Mouse (Mus musculus): ENCODE results near the gene Olfr1394. TPM values are rescaled to one million over a fixed set of nuclear protein-coding genes. Genes with fewer than 3 reads are reported as not detected.
"Not testable (repeated sequence)": the region's sequence is repeated elsewhere in the genome, so short reads cannot be mapped to it uniquely, and the experiment has no call there.

Gene Olfr1394
- polyA plus RNA-seq, 1 experiment from 2014 or later = not detected

- H3K9me3 ChIP-seq; ATAC-seq (ENCODE audit: low FRiP score, low read depth); H3K4me3 ChIP-seq; H3K4me2 ChIP-seq (replicated peaks); H3K9ac ChIP-seq; H3K36me3 ChIP-seq; H3K4me1 ChIP-seq; H3K27me3 ChIP-seq; H3K27ac ChIP-seq: not testable (repeated sequence)
- 93% methylated on average over 9 of the region's 9 CpGs for WGBS
Measured at GRCm38 (mm10) chr11:49194771-49195170, 40.6 kb downstream of the Olfr1394 start.

- H3K36me3 ChIP-seq = no peaks in the 10 kb centered on the region
- no peaks in the 10 kb centered on the region for H3K4me1 ChIP-seq
- ATAC-seq (ENCODE audit: low FRiP score, low read depth) = no peak
- H3K9me3 ChIP-seq = no peaks in the 10 kb centered on the region
- H3K4me2 ChIP-seq (replicated peaks) = no peak overlapping the region
- no peak overlapping the region for H3K4me3 ChIP-seq
- 89% methylated on average over 7 of the region's 7 CpGs for WGBS
- no peaks in the 10 kb centered on the region for H3K27me3 ChIP-seq
- no peak overlapping the region for H3K27ac ChIP-seq
- H3K9ac ChIP-seq = no peak overlapping the region
Measured at GRCm38 (mm10) chr11:49195819-49196322, 41.7 kb downstream of the Olfr1394 start.

GRCm38 (mm10) chr11:49200666-49201065, 46.5 kb downstream of the Olfr1394 start:
- Histone ChIP-seq H3K27ac (no peak overlapping the region), H3K4me1 (peaks cover 13% of the 10 kb centered on the region), H3K9ac (no peak overlapping the region), H3K4me3 (no peak overlapping the region), H3K36me3 (no peaks in the 10 kb centered on the region), H3K9me3 (no peaks in the 10 kb centered on the region), H3K4me2 (replicated peaks) (no peak overlapping the region), H3K27me3 (no peaks in the 10 kb centered on the region)
- no peak for ATAC-seq (ENCODE audit: low FRiP score, low read depth)

DNA sequence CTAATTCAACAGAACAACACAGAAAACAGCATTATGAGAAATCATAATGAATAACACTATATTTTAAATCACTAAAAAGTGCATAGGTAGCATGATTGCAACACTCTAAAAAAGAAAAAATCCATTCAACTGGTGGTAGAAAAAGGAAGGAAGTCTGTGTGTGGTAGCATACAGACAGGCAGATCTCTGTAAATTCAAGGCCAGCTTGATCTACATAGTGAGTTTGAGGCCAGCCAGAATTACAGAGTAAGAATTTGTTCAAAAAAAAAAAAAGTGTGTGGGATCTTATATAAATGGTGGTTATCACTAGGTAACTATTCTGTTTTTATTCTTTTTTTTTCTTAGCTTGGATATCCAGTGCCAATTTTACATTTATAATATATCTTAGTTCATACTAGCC, 47.0 kb downstream of the Olfr1394 start:
- Histone ChIP-seq H3K27ac (no peak overlapping the region), H3K36me3 (peaks cover under 1% of the 10 kb centered on the region; the same call in 1 of the 2 replicates), H3K4me1 (peaks cover 13% of the 10 kb centered on the region), H3K27me3 (no peaks in the 10 kb centered on the region), H3K9ac (no peak overlapping the region), H3K9me3 (no peaks in the 10 kb centered on the region), H3K4me3 (no peak overlapping the region), H3K4me2 (replicated peaks) (no peak overlapping the region)
- no peak for ATAC-seq (ENCODE audit: low FRiP score, low read depth)

GRCm38 (mm10) chr11:49202071-49202470, 47.9 kb downstream of the Olfr1394 start:
- peak overlapping the region; percentile 99; the same call in 1 of the 2 replicates for H3K27ac ChIP-seq
- peak overlapping the region; percentile 86 for H3K4me3 ChIP-seq
- H3K4me2 ChIP-seq (replicated peaks) = peak overlapping the region; percentile 83
- no peak for ATAC-seq (ENCODE audit: low FRiP score, low read depth)
- peaks cover 13% of the 10 kb centered on the region for H3K4me1 ChIP-seq
- H3K27me3 ChIP-seq = no peaks in the 10 kb centered on the region
- H3K9me3 ChIP-seq = no peaks in the 10 kb centered on the region
- peak overlapping the region; percentile 94 for H3K9ac ChIP-seq
- 46% methylated on average over 2 of the region's 2 CpGs for WGBS
- H3K36me3 ChIP-seq = peaks cover 9% of the 10 kb centered on the region

GRCm38 (mm10) chr11:49202523-49203061, 48.4 kb downstream of the Olfr1394 start:
- Histone ChIP-seq H3K4me2 (replicated peaks) (peak overlapping the region; percentile 83), H3K36me3 (peaks cover 13% of the 10 kb centered on the region), H3K4me1 (peaks cover 13% of the 10 kb centered on the region), H3K4me3 (peak overlapping the region; percentile 86), H3K9ac (peak overlapping the region; percentile 94), H3K9me3 (no peaks in the 10 kb centered on the region), H3K27me3 (no peaks in the 10 kb centered on the region), H3K27ac (peak overlapping the region; percentile 99)
- WGBS = 3% methylated on average over 10 of the region's 10 CpGs
- ATAC-seq (ENCODE audit: low FRiP score, low read depth) = peak; percentile 11

DNA sequence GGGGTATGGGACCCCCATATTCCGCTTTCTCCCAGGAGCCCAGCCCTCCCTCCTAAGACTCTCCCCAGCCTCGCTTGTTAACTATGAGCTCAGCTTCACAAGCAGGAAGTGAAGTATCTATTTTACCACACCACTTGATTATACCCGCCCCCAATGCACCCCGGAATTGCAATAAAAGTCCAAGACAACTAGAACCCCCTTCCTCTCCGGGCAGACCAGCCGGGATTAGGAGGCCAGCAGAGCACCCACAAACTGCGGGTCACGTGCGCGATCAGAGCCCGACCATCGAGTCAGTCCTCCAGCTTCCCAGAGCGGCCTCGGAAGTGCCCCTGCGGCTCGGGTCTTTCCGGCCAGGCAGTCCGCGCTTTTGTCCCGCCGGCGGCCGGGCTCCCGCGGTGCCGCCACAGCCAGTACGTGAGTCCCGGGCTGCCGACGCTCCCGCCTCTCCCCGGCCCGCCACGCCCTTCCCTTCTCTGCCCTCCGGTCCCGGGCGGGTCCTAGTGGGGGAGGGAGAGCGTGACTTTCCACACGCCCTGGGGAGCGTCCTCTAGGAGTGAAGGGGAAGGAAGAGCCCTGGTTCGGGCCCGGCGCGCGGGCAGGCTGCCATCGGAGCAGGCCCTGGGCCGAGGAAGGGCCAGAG, 49.1 kb downstream of the Olfr1394 start, which contains the start of gene Zfp62:
Gene Zfp62, plus strand, starts transcription at position 164 of the 640 bp plus-strand sequence.
- H3K4me2 ChIP-seq (replicated peaks) = peak within 1 kb of the TSS; percentile 83
- H3K27ac ChIP-seq = peak within 1 kb of the TSS; percentile 99
- WGBS = under 1% methylated on average over 46 of the region's 47 CpGs
- H3K4me1 ChIP-seq = peaks cover 13% of the 10 kb centered on the region
- H3K9me3 ChIP-seq = no peaks in the 10 kb centered on the region
- peaks cover 16% of the 10 kb centered on the region for H3K36me3 ChIP-seq
- ATAC-seq (ENCODE audit: low FRiP score, low read depth) = peak; percentile 95
- H3K27me3 ChIP-seq = no peaks in the 10 kb centered on the region
- H3K4me3 ChIP-seq = peak within 1 kb of the TSS; percentile 86
- H3K9ac ChIP-seq = peak within 1 kb of the TSS; percentile 94

DNA sequence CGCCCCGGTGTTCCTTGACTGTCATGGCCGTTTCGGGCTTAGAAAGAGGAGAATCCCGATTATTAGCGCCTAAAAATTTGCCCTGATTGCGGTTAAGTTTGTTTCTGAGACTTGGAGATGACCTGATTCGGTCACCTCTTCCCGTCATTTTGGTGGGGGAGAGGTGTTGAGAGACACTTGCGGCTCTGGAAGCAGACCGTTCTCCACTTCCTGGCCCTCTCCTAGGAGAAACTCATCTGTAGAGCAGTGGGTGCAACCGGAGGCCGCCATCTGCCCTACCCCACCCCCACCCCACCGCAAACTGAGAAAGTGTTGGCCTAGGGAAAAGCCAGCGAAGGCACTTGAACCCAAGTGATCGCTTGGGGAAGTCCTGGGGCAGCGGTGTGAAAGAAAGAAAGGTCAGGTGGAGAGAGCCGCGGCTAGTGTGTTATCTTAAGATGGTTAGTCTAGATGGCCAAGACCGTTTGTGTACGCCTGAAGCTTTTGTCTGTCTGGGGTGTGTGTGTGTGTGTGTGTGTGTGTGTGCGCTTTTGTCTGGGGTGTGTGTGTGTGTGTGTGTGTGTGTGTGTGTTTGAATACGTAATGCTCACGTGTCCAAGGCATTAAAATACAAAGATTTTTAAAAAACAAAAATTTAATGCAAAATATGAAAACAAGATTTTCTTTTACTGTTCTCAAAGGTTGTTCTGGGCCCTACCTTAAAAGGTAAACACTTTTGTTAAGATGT, 49.8 kb downstream of the Olfr1394 start:
- WGBS = 0% methylated on average over 24 of the region's 24 CpGs
- ATAC-seq (ENCODE audit: low FRiP score, low read depth) = peak; percentile 78
- Histone ChIP-seq H3K9me3 (no peaks in the 10 kb centered on the region), H3K4me1 (peaks cover 13% of the 10 kb centered on the region), H3K27ac (peak overlapping the region; percentile 99), H3K4me3 (peak overlapping the region; percentile 86), H3K4me2 (replicated peaks) (peak overlapping the region; percentile 83), H3K9ac (peak overlapping the region; percentile 94), H3K27me3 (no peaks in the 10 kb centered on the region), H3K36me3 (peaks cover 16% of the 10 kb centered on the region)

DNA sequence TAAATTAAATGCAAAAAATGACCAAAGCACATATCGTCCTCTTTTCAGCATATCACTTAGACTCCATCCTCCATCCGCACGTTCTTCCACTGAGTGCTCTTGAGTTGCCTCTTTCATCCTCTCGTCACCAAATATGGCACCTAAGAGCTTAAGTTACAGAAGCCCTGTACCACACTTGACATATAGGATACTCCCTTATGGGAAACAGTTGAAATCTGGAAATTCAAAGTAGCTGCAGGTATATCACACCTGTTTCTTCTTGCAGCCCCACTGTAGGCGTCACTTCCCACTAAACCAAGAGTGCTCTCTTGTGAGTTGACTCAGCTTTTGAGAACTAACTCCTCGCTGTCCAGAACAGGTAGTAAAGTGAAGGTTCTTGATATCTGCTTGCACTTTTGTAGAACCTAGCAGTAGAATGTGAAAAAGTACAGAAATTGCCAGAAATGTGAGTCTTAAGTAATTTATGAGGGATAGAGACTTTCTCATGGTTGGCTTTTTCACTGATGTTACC, 51.0 kb downstream of the Olfr1394 start:
- WGBS = 77% methylated on average over 6 of the region's 6 CpGs
- H3K27ac ChIP-seq = no peak overlapping the region
- peak overlapping the region; percentile 83 for H3K4me2 ChIP-seq (replicated peaks)
- H3K4me1 ChIP-seq = peaks cover 13% of the 10 kb centered on the region
- no peaks in the 10 kb centered on the region for H3K9me3 ChIP-seq
- ATAC-seq (ENCODE audit: low FRiP score, low read depth) = no peak
- H3K9ac ChIP-seq = no peak overlapping the region
- no peaks in the 10 kb centered on the region for H3K27me3 ChIP-seq
- H3K4me3 ChIP-seq = peak overlapping the region; percentile 86; the same call in 1 of the 2 replicates
- peaks cover 23% of the 10 kb centered on the region for H3K36me3 ChIP-seq

GRCm38 (mm10) chr11:49207495-49207894, 53.3 kb downstream of the Olfr1394 start:
- WGBS = 94% methylated on average over 1 of the region's 1 CpGs

More at GRCm38 (mm10) chr11:49207495-49207894, 53.3 kb downstream of the Olfr1394 start:
- H3K4me1 ChIP-seq = peaks cover 8% of the 10 kb centered on the region
- ATAC-seq (ENCODE audit: low FRiP score, low read depth) = no peak
- H3K27me3 ChIP-seq = no peaks in the 10 kb centered on the region
- H3K36me3 ChIP-seq = peaks cover 36% of the 10 kb centered on the region
- no peak overlapping the region for H3K4me3 ChIP-seq
- H3K27ac ChIP-seq = no peak overlapping the region
- no peak overlapping the region for H3K4me2 ChIP-seq (replicated peaks)
- H3K9me3 ChIP-seq = no peaks in the 10 kb centered on the region
- H3K9ac ChIP-seq = no peak overlapping the region

Measured in limb, embryonic 13.5 days (tissue).